Mouse (Mus musculus) heart, embryonic 13.5 days (tissue): ENCODE data around the gene Tmf1. TPM values are rescaled to one million over a fixed set of nuclear protein-coding genes. Genes with fewer than 3 reads are reported as not detected.

Experiments used
- ATAC-seq: fragments of 200-750 bp; cut with Nextera tagmentation; 2 replicates; pipeline ENCODE4 v1.8.0; 2017; ENCODE audit warnings: moderate TSS enrichment; ENCODE audit not compliant: insufficient number of reproducible peaks, low FRiP score, low TSS enrichment; ENCODE audit errors: extremely low read depth
- H3K27ac ChIP-seq: fragments of 300-500 bp; sonication (generic); replicated peaks from 2 replicates; pipeline ENCODE4 v1.5.1; 2015; ENCODE audit warnings: moderate library complexity, mild to moderate bottlenecking, inconsistent platforms
- H3K27me3 ChIP-seq: fragments of 300-500 bp; sonication (generic); replicated peaks from 2 replicates; pipeline ENCODE4 v1.6.1; 2015; ENCODE audit warnings: mild to moderate bottlenecking, inconsistent platforms
- H3K36me3 ChIP-seq: fragments of 300-500 bp; sonication (generic); 2 replicates; pipeline ENCODE4 v1.6.1; 2015; ENCODE audit warnings: mild to moderate bottlenecking, inconsistent platforms
- H3K4me1 ChIP-seq: fragments of 300-500 bp; sonication (generic); 2 replicates; pipeline ENCODE4 v1.6.1; 2015; ENCODE audit warnings: inconsistent platforms
- H3K4me2 ChIP-seq: fragments of 300-500 bp; sonication (generic); 2 replicates; pipeline ENCODE4 v1.6.1; 2015; ENCODE audit warnings: inconsistent platforms, mild to moderate bottlenecking, moderate library complexity
- H3K4me3 ChIP-seq: fragments of 300-500 bp; sonication (generic); 2 replicates; pipeline ENCODE4 v1.5.1; 2015; ENCODE audit warnings: moderate library complexity, mild to moderate bottlenecking, inconsistent platforms
- H3K9ac ChIP-seq: fragments of 300-500 bp; sonication (generic); 2 replicates; pipeline ENCODE4 v1.6.1; 2015; ENCODE audit warnings: inconsistent platforms, mild to moderate bottlenecking, moderate library complexity
- H3K9me3 ChIP-seq: fragments of 300-500 bp; sonication (generic); 2 replicates; pipeline ENCODE4 v1.6.1; 2016; ENCODE audit warnings: inconsistent platforms
- WGBS: fragments of 180-500 bp; shearing (Covaris S2); methylation state at CpG from one replicate; pipeline ENCODE4 v1.1.7; 2015; ENCODE audit warnings: mixed read lengths; 5-methylcytosine and 5-hydroxymethylcytosine counted together
- polyA plus RNA-seq: library from polyadenylated mRNA; unstranded; fragments of >200 nt; fragmentation: Nextera tagmentation; extraction: Ambion mirVana; gene quantifications from 2 replicates; pipeline ENCODE4 v1.2.1, GENCODE M21; 2015

Gene Tmf1
- polyA plus RNA-seq, 1 experiment from 2014 or later, result 23.6 TPM

GRCm38 (mm10) chr6:97132707-97133303, 46.1 kb downstream of the Tmf1 start:
- Histone ChIP-seq H3K4me3 (no peak overlapping the region), H3K27me3 (no peaks in the 10 kb centered on the region), H3K9ac (no peak overlapping the region), H3K4me2 (no peak overlapping the region), H3K27ac (no peak overlapping the region), H3K4me1 (no peaks in the 10 kb centered on the region), H3K36me3 (peaks cover 78% of the 10 kb centered on the region), H3K9me3 (no peaks in the 10 kb centered on the region)
- WGBS, result 83% methylated on average over 5 of the region's 5 CpGs
- ATAC-seq, result no peak

GRCm38 (mm10) chr6:97131808-97132207, 47.1 kb downstream of the Tmf1 start:
- H3K27ac ChIP-seq, result no peak overlapping the region
- no peaks in the 10 kb centered on the region for H3K27me3 ChIP-seq
- H3K4me3 ChIP-seq, result no peak overlapping the region
- no peaks in the 10 kb centered on the region for H3K4me1 ChIP-seq
- no peak overlapping the region for H3K9ac ChIP-seq
- no peaks in the 10 kb centered on the region for H3K9me3 ChIP-seq
- no peak for ATAC-seq
- no peak overlapping the region for H3K4me2 ChIP-seq
- WGBS, result 50% methylated on average over 4 of the region's 4 CpGs
- H3K36me3 ChIP-seq, result peaks cover 84% of the 10 kb centered on the region

- Histone ChIP-seq H3K27me3 (no peaks in the 10 kb centered on the region), H3K4me3 (no peak overlapping the region), H3K9ac (no peak overlapping the region), H3K9me3 (no peaks in the 10 kb centered on the region), H3K36me3 (peaks cover 80% of the 10 kb centered on the region), H3K27ac (no peak overlapping the region), H3K4me2 (no peak overlapping the region), H3K4me1 (no peaks in the 10 kb centered on the region)
- ATAC-seq, result no peak
- WGBS, result 69% methylated on average over 5 of the region's 5 CpGs
These were observed 47.9 kb downstream of the Tmf1 start for GRCm38 (mm10) chr6:97130979-97131378.

GRCm38 (mm10) chr6:97124336-97125010, 54.4 kb downstream of the Tmf1 start:
- 53% methylated on average over 10 of the region's 10 CpGs for WGBS
- Histone ChIP-seq H3K36me3 (peaks cover 48% of the 10 kb centered on the region), H3K27me3 (no peaks in the 10 kb centered on the region), H3K9me3 (no peaks in the 10 kb centered on the region), H3K27ac (peak overlapping the region; percentile 56), H3K4me2 (peak overlapping the region; percentile 39), H3K4me3 (no peak overlapping the region), H3K9ac (no peak overlapping the region), H3K4me1 (peaks cover 15% of the 10 kb centered on the region)
- ATAC-seq, result no peak

- no peak for ATAC-seq
- no peaks in the 10 kb centered on the region for H3K27me3 ChIP-seq
- no peak overlapping the region for H3K4me2 ChIP-seq
- peaks cover 15% of the 10 kb centered on the region for H3K4me1 ChIP-seq
- H3K9me3 ChIP-seq, result no peaks in the 10 kb centered on the region
- H3K9ac ChIP-seq, result no peak overlapping the region
- 85% methylated on average over 4 of the region's 4 CpGs for WGBS
- peaks cover 59% of the 10 kb centered on the region for H3K36me3 ChIP-seq
- no peak overlapping the region for H3K4me3 ChIP-seq
- H3K27ac ChIP-seq, result no peak overlapping the region
These were observed 58.0 kb downstream of the Tmf1 start for GRCm38 (mm10) chr6:97120922-97121321.

GRCm38 (mm10) chr6:97118327-97118726, 60.6 kb downstream of the Tmf1 start:
- H3K36me3 ChIP-seq, result peaks cover 68% of the 10 kb centered on the region
- H3K27ac ChIP-seq, result no peak overlapping the region
- ATAC-seq, result no peak
- WGBS, result 83% methylated on average over 3 of the region's 3 CpGs
- no peak overlapping the region for H3K9ac ChIP-seq
- H3K4me3 ChIP-seq, result no peak overlapping the region
- H3K9me3 ChIP-seq, result no peaks in the 10 kb centered on the region
- H3K27me3 ChIP-seq, result no peaks in the 10 kb centered on the region
- no peaks in the 10 kb centered on the region for H3K4me1 ChIP-seq
- no peak overlapping the region for H3K4me2 ChIP-seq

- Histone ChIP-seq H3K27ac (no peak overlapping the region), H3K4me3 (no peak overlapping the region), H3K9ac (no peak overlapping the region), H3K9me3 (no peaks in the 10 kb centered on the region), H3K4me1 (no peaks in the 10 kb centered on the region), H3K36me3 (peaks cover 76% of the 10 kb centered on the region), H3K27me3 (no peaks in the 10 kb centered on the region), H3K4me2 (no peak overlapping the region)
- ATAC-seq, result no peak
- WGBS, result 64% methylated on average over 5 of the region's 5 CpGs
These were observed 62.0 kb downstream of the Tmf1 start for GRCm38 (mm10) chr6:97116896-97117295.

- H3K36me3 ChIP-seq, result peaks cover 78% of the 10 kb centered on the region
These were observed 64.1 kb downstream of the Tmf1 start for GRCm38 (mm10) chr6:97114821-97115220.

GRCm38 (mm10) chr6:97112177-97112576, 66.7 kb downstream of the Tmf1 start:
- no peaks in the 10 kb centered on the region for H3K4me1 ChIP-seq
- no peak overlapping the region for H3K4me2 ChIP-seq
- no peak overlapping the region for H3K9ac ChIP-seq
- no peak overlapping the region for H3K27ac ChIP-seq
- peaks cover 59% of the 10 kb centered on the region for H3K36me3 ChIP-seq
- no peaks in the 10 kb centered on the region for H3K9me3 ChIP-seq
- ATAC-seq, result no peak
- H3K4me3 ChIP-seq, result no peak overlapping the region
- H3K27me3 ChIP-seq, result no peaks in the 10 kb centered on the region
- 89% methylated on average over 8 of the region's 8 CpGs for WGBS

More at GRCm38 (mm10) chr6:97114821-97115220, 64.1 kb downstream of the Tmf1 start:
- H3K27me3 ChIP-seq, result no peaks in the 10 kb centered on the region
- H3K27ac ChIP-seq, result no peak overlapping the region
- no peak overlapping the region for H3K4me3 ChIP-seq
- no peak overlapping the region for H3K4me2 ChIP-seq
- H3K9me3 ChIP-seq, result no peaks in the 10 kb centered on the region
- H3K4me1 ChIP-seq, result no peaks in the 10 kb centered on the region
- no peak for ATAC-seq
- H3K9ac ChIP-seq, result no peak overlapping the region
- 55% methylated on average over 3 of the region's 3 CpGs for WGBS

GRCm38 (mm10) chr6:97106777-97107176, 72.1 kb downstream of the Tmf1 start:
- H3K27me3 ChIP-seq, result peaks cover 21% of the 10 kb centered on the region
- ATAC-seq, result no peak
- peaks cover 9% of the 10 kb centered on the region for H3K36me3 ChIP-seq
- 0 out of 2 replicates have a peak, but pooled peaks cover 2% of the 10 kb centered on the region for H3K4me1 ChIP-seq
- no peak overlapping the region for H3K27ac ChIP-seq
- WGBS, result 16% methylated on average over 2 of the region's 2 CpGs
- no peak overlapping the region for H3K4me3 ChIP-seq
- no peak overlapping the region for H3K9ac ChIP-seq
- H3K9me3 ChIP-seq, result no peaks in the 10 kb centered on the region
- no peak overlapping the region for H3K4me2 ChIP-seq

- Histone ChIP-seq H3K27ac (no peak overlapping the region), H3K4me2 (no peak overlapping the region), H3K36me3 (peaks cover 3% of the 10 kb centered on the region; the same call in 1 of the 2 replicates), H3K4me1 (peaks cover 6% of the 10 kb centered on the region; the same call in 1 of the 2 replicates), H3K9ac (no peak overlapping the region), H3K27me3 (peaks cover 28% of the 10 kb centered on the region), H3K4me3 (no peak overlapping the region), H3K9me3 (no peaks in the 10 kb centered on the region)
- WGBS, result 64% methylated on average over 8 of the region's 8 CpGs
- no peak for ATAC-seq
These were observed 72.8 kb downstream of the Tmf1 start for GRCm38 (mm10) chr6:97106106-97106505.
